Mouse (Mus musculus) heart, postnatal 0 days (tissue): Measurements from ENCODE around the gene Pdcd1lg2.

Source experiments
- CTCF ChIP-seq: IDR thresholded peaks from 2 replicates; pipeline ENCODE4 v1.5.1; 2016; ENCODE audit warnings: antibody characterized with exemption, control low read depth, low read depth
- EP300 ChIP-seq: IDR thresholded peaks from 2 replicates; pipeline ENCODE4 v1.6.1; 2016; ENCODE audit warnings: antibody characterized with exemption, low read depth

GRCm38 (mm10) chr19:29472946-29473345 lies 62.2 kb downstream of the Pdcd1lg2 start:
- TF ChIP-seq CTCF (no peak), EP300 (no peak)
